Mouse (Mus musculus): ENCODE results near the gene Arhgef28.

- no peak for TF ChIP-seq POLR2A (IDR thresholded peaks at IDR 0.05; ENCODE audit: low read depth, low read length)
- no peak for TF ChIP-seq CTCF (IDR thresholded peaks at IDR 0.05; ENCODE audit: borderline replicate concordance, insufficient read depth, low read length)
Measured at GRCm38 (mm10) chr13:98028711-98029250, 177.5 kb downstream of the Arhgef28 start.
